Mouse (Mus musculus) embryonic stem cell, embryonic (primary cell): ENCODE data around the gene Gamt.

Source experiments
- CTCF ChIA-PET, 4 experiments: fragments of 300-600 bp in 2 of 4; fragments of 350-600 bp in 2 of 4; sonication (Branson Sonifier 250); formaldehyde crosslinking; loops; one replicate each; lab custom pipeline; 2022; ENCODE audit warnings: inconsistent platforms in 2 of 4; lab: Charles Lee
- POLR2A ChIA-PET, 4 experiments: fragments of 300-600 bp in 2 of 4; fragments of 350-600 bp in 2 of 4; sonication (Branson Sonifier 250); formaldehyde crosslinking; loops; one replicate each; lab custom pipeline; 2022; ENCODE audit warnings: antibody characterized with exemption in 4 of 4, inconsistent platforms in 1 of 4; lab: Charles Lee

Gene Gamt

DNA sequence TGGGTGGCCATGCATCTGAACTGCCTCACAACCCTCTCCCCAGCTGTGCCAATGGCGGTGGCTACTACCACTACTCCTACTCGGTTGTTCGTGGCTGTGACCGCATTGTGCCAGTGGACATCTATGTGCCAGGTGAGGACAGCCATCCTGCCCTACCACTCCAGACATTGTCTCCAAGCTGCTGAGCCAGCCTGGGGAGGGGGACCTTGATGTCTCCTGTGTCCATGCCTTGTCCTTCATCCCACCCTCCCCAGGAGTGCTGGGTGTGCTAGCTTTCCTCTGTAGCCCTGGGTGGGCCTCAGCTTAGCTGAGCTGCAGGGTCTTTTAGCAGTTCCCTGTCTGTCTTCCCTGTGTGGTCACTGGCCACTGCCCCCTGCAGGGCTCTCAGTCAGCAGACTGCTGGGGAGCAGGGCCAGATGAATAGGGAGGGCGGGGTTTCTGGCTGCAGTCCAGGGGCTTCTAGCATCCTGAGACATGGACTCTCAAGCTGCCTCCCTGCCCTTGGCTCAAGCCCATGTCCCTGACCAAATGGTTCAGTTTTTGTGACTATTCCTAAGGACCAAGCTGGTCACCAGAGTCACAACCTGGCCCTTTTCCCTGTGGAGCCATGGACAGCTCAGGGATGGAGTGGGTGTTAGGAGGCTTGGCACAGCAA is 4.8 kb downstream of the Gamt start:
- ChIA-PET CTCF (interaction anchor here in 3 of 4 experiments (0.6 to 2.1 kb wide), 7 partner anchors 9 to 108 kb away, joined by 3 to 5 read pairs (median 4); partner anchors contain the start of genes Midn (in 1 of the 3) and Mum1 (in 1 of the 3)), POLR2A (interaction anchor here in 3 of 4 experiments (0.5 to 12.5 kb wide), 13 partner anchors 10 to 402 kb away, joined by 3 to 169 read pairs (median 4); partner anchors contain the start of genes Rps15 (in 2 of the 3), Apc2 (in 1 of the 3), Mum1 (in 1 of the 3) and Ptbp1 (in 1 of the 3))

DNA sequence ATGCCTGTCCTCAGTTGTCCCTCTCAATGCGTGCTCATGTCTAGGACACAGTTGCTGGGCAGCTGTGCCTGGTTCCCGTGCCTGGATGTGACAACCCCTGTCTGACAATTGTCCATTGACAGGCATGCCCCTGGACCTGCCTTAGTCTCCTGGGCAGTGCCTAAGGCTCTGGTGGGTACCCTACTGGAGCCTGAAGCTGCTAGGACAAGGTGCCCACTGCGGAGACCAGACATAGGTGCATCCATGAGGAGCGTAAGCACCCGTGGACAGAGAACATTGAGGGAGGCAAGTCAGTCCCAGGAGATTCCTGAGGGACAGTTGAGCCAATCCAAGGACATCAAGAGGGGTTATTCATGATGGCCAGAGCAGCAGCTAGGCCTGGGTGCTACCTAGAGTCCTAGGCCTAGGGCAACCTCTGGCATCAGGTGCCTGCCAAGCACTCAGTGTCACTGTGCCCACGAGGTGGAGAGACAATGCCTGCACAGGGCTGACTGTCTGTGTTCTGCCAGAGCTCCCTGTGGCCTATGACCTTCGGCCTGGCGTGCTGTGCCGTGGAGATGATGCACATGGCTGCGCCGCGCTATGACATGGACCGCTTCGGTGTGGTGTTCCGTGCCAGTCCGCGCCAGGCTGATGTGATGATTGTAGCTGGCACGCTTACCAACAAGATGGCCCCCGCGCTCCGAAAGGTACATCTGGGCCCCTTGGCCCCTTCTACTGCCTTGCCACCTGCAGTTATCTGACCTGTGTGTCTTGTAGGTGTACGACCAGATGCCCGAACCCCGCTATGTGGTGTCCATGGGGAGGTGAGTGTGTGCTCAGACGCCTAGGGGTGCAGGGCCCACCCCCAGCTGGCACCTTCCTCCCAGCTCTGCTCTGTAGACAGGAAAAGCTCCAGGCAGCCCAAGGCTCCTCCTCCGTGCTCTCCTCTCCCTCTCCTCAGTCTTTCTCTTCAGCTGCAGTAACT is 6.2 kb downstream of the Gamt start:
- ChIA-PET CTCF (interaction anchor here in 3 of 4 experiments (0.6 to 2.1 kb wide), 6 partner anchors 20 to 174 kb away, joined by 3 to 5 read pairs (median 4); partner anchors contain the start of gene Mum1 (in 2 of the 3)), POLR2A (interaction anchor here in 3 of 4 experiments (0.5 to 3.2 kb wide), 13 partner anchors 12 to 422 kb away, joined by 3 to 13 read pairs (median 4); partner anchors contain the start of genes Mum1 (in 1 of the 3), Rps15 (in 1 of the 3) and Tmem259 (in 1 of the 3))

- CTCF ChIA-PET: interaction anchor here in 1 of 4 experiments (1.2 kb wide), 1 partner anchor 78 kb away, joined by 4 read pairs; no protein-coding TSS in a partner anchor
- POLR2A ChIA-PET: interaction anchor here in 2 of 4 experiments (0.8 to 2.6 kb wide), 2 partner anchors 8 to 86 kb away, joined by 5 to 11 read pairs; partner anchors contain the start of genes Dazap1 (in 1 of the 2) and Gamt (in 1 of the 2)
Observed at GRCm38 (mm10) chr10:80253551-80253950, 7.3 kb downstream of the Gamt start.

DNA sequence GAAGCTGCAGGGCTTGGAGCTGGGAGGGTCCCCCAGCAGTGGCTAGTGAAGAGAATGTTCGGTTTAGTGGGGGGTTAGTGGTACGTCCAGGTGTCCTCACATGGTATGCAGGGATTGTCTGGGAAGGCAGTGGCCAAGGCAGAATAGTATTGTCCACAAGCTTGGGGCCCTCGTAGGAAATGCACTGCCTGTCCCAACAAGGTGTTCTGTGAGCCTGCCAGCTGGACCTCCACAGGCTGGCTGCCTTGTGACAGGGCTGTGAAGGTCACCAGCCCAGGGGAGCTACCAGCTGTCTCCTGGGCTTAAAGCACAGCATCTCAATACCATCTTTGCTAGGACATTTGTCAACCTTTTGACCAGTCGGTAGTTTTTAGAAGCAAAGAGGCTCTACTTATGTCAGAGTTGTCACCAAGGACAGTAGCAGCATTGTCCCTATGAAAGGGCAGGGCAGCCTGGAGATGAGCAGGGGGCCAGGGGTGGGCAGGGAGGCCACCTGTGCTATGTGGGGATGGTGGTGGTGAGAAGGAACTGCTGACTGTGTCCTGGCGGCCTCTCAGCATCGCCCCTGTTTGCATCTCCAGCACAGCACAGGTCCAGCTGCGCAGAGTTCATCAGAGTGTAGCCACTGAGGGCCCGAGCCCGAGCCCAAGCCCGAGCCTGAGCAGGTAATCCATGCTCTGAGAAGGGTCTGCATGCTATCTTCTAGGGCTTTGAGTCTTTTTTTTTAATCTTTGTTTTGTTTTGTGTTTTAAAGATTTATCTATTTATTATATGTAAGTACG is 8.1 kb downstream of the Gamt start:
- POLR2A ChIA-PET: interaction anchor here in 3 of 4 experiments (0.8 to 4.0 kb wide), 5 partner anchors 8 to 423 kb away, joined by 3 to 39 read pairs (median 4); partner anchors contain the start of genes Dazap1 (in 2 of the 3), Gamt (in 2 of the 3) and Rps15 (in 1 of the 3)
- CTCF ChIA-PET: no interaction called here

DNA sequence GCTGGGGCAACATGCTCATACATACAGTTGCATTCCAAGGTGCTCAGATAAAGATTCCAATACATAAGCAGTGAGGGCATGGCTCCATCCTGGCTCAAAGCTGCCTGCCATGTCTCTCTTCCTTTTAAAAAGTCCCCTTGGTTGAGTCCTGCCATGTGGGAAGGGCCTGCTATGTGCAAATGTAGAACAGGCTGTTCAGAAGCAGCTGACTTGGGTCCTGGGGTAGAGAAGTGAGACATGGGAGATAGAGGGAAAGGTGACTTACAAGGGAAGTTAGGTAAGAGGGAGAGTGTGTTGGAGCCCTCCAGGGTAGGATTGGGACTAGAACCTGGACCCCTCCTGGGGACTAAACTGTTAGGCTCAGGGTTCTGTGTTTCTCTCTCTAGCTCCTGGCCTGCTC is 8.8 kb downstream of the Gamt start:
- ChIA-PET CTCF (interaction anchor here in 1 of 4 experiments (0.6 kb wide), 1 partner anchor 95 kb away, joined by 4 read pairs; no protein-coding TSS in a partner anchor), POLR2A (interaction anchor here in 3 of 4 experiments (0.6 to 4.0 kb wide), 8 partner anchors 8 to 667 kb away, joined by 3 to 39 read pairs (median 4); partner anchors contain the start of genes Dazap1 (in 2 of the 3), Gamt (in 2 of the 3) and Rps15 (in 1 of the 3))

- ChIA-PET CTCF (interaction anchor here in 2 of 4 experiments (0.6 to 1.0 kb wide), 2 partner anchors 33 to 41 kb away, joined by 3 to 5 read pairs; partner anchors contain the start of gene Rps15 (in 1 of the 2)), POLR2A (interaction anchor here in 3 of 4 experiments (0.6 to 4.0 kb wide), 7 partner anchors 9 to 83 kb away, joined by 3 to 39 read pairs (median 4); partner anchors contain the start of genes Dazap1 (in 2 of the 3), Gamt (in 2 of the 3) and Rps15 (in 1 of the 3))
Observed at GRCm38 (mm10) chr10:80250573-80250972, 10.2 kb downstream of the Gamt start.

GRCm38 (mm10) chr10:80250059-80250458 is 10.8 kb downstream of the Gamt start:
- CTCF ChIA-PET: interaction anchor here in 2 of 4 experiments (0.6 to 1.0 kb wide), 2 partner anchors 33 to 42 kb away, joined by 3 to 5 read pairs; partner anchors contain the start of gene Rps15 (in 1 of the 2)
- POLR2A ChIA-PET: interaction anchor here in 3 of 4 experiments (0.5 to 4.0 kb wide), 11 partner anchors 9 to 82 kb away, joined by 3 to 39 read pairs (median 4); partner anchors contain the start of genes Dazap1 (in 2 of the 3), Gamt (in 2 of the 3), 1600002K03Rik (in 1 of the 3) and Mum1 (in 1 of the 3)

- ChIA-PET POLR2A (interaction anchor here in 3 of 4 experiments (0.5 to 4.0 kb wide), 33 partner anchors 10 to 469 kb away, joined by 3 to 39 read pairs (median 3); partner anchors contain the start of genes 1600002K03Rik (in 3 of the 3), Mum1 (in 3 of the 3), Dazap1 (in 2 of the 3) and Gamt (in 2 of the 3)), CTCF (interaction anchor here in 2 of 4 experiments (0.6 to 1.5 kb wide), 5 partner anchors 11 to 116 kb away, joined by 3 to 5 read pairs (median 3); partner anchors contain the start of gene Mum1 (in 1 of the 2))
Observed at GRCm38 (mm10) chr10:80248971-80249640, 11.7 kb downstream of the Gamt start, which contains the start of gene Ndufs7. TSS of gene Ndufs7 (plus strand) at chr10:80249121.

DNA sequence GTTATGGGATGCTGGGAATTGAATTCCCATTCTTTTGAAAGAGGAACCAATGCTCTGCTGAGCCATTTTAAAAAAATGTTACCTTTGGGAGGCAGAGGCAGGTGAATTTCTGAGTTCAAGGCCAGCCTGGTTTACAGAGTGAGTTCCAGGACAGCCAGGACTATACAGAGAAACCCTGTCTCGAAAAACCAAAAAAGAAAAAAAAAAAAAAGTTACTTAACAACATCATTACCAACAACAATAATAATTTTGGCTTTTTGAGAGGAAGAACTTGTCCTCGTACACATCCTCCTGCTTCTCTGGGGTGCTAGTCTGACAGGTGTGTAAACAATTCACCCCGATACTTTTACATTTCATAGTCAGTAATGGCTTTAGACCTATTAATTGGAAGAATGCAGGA is 12.4 kb downstream of the Gamt start:
- ChIA-PET POLR2A (interaction anchor here in 3 of 4 experiments (0.5 to 4.0 kb wide), 29 partner anchors 11 to 468 kb away, joined by 3 to 39 read pairs (median 3); partner anchors contain the start of genes 1600002K03Rik (in 3 of the 3), Dazap1 (in 2 of the 3), Gamt (in 2 of the 3) and Mum1 (in 2 of the 3)), CTCF (interaction anchor here in 2 of 4 experiments (0.7 to 1.5 kb wide), 4 partner anchors 12 to 74 kb away, joined by 3 to 5 read pairs (median 3); partner anchors contain the start of gene Mum1 (in 1 of the 2))

DNA sequence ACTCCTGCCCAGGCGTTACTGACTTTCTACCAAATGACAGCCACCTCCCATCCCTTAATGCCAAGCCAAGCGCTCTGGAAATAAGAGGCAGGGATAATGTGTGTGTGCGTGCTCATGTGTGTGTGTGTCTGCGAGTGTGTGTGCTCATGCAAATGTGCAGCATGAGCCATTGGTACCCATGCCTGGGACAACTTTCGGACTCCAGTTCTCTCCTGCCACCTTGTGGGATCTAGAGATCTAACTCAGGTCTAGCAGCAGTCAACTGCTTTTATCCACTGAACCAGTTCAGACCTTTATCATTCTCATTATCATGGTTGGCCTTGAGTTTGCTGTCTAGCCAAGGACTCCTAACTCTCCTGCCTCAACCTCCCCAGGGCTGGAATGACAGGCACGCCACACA is 13.0 kb downstream of the Gamt start:
- ChIA-PET CTCF (interaction anchor here in 3 of 4 experiments (0.8 to 1.7 kb wide), 4 partner anchors 72 to 128 kb away, joined by 3 to 12 read pairs (median 4); no protein-coding TSS in a partner anchor), POLR2A (interaction anchor here in 3 of 4 experiments (0.6 to 1.5 kb wide), 4 partner anchors 9 to 80 kb away, joined by 3 to 6 read pairs (median 6); no protein-coding TSS in a partner anchor)

- ChIA-PET CTCF (interaction anchor here (0.6 to 3.3 kb wide), 27 partner anchors 10 to 947 kb away, joined by 3 to 53 read pairs (median 6); partner anchors contain the start of genes Efna2 (in 2 of the 4) and Mum1 (in 2 of the 4)), POLR2A (interaction anchor here (0.7 to 2.8 kb wide), 17 partner anchors 11 to 286 kb away, joined by 3 to 20 read pairs (median 5); partner anchors contain the start of genes Rps15 (in 3 of the 4), 1600002K03Rik (in 1 of the 4), Cirbp (in 1 of the 4) and Mum1 (in 1 of the 4))
Observed at GRCm38 (mm10) chr10:80245600-80245999, 15.2 kb downstream of the Gamt start.

GRCm38 (mm10) chr10:80244791-80245399 is 15.9 kb downstream of the Gamt start:
- ChIA-PET POLR2A (interaction anchor here (0.5 to 4.2 kb wide), 28 partner anchors 12 to 665 kb away, joined by 3 to 20 read pairs (median 4); partner anchors contain the start of genes Mum1 (in 3 of the 4), Rps15 (in 3 of the 4), 1600002K03Rik (in 1 of the 4) and Cirbp (in 1 of the 4)), CTCF (interaction anchor here (0.5 to 3.3 kb wide), 63 partner anchors 10 to 571 kb away, joined by 3 to 53 read pairs (median 5); partner anchors contain the start of genes Mum1 (in 3 of the 4), Efna2 (in 2 of the 4), 1600002K03Rik (in 1 of the 4) and Wdr18 (in 1 of the 4))

DNA sequence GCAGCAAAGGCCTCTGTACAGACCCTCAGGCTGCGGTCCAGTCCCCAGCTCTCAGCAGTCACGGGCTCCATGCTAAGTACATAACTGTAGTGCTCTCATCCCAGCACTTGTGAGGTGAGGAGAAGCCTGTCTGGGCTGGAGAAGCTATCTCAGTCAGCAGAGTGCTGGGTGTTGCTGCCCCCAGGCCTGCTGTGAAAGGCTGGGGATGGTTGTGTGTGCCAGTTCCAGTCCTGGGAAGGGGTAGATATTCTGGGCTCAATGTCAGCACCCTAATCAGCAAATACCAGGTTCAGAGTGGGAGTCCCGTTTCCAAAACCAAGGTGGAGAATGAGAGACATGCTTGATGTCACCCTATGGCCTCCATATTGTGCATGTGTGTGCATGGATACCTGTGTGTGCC is 18.2 kb downstream of the Gamt start:
- CTCF ChIA-PET: interaction anchor here in 3 of 4 experiments (0.5 to 3.3 kb wide), 6 partner anchors 17 to 67 kb away, joined by 3 to 37 read pairs (median 7); partner anchors contain the start of gene Mum1 (in 1 of the 3)
- POLR2A ChIA-PET: interaction anchor here in 2 of 4 experiments (0.5 to 4.2 kb wide), 8 partner anchors 11 to 388 kb away, joined by 3 to 16 read pairs (median 4); partner anchors contain the start of genes Mum1 (in 1 of the 2) and Ptbp1 (in 1 of the 2)

- ChIA-PET CTCF (interaction anchor here in 2 of 4 experiments (0.5 to 2.5 kb wide), 5 partner anchors 16 to 67 kb away, joined by 3 to 8 read pairs (median 6); partner anchors contain the start of gene Mum1 (in 1 of the 2)), POLR2A (interaction anchor here in 3 of 4 experiments (0.5 to 4.2 kb wide), 15 partner anchors 10 to 501 kb away, joined by 3 to 16 read pairs (median 4); partner anchors contain the start of genes Mum1 (in 2 of the 3), Dazap1 (in 1 of the 3), Gamt (in 1 of the 3) and Ptbp1 (in 1 of the 3))
Observed at GRCm38 (mm10) chr10:80242088-80242487, 18.7 kb downstream of the Gamt start.
